Mouse (Mus musculus) thymus, postnatal 0 days (tissue): ENCODE data around the gene Ifnb1. TPM values are rescaled to one million over a fixed set of nuclear protein-coding genes. Genes with fewer than 3 reads are reported as not detected.
"Not testable (repeated sequence)": the region's sequence is repeated elsewhere in the genome, so short reads cannot be mapped to it uniquely, and the experiment has no call there.

ENCODE experiments used
- DNase-seq: peaks from one replicate; pipeline ENCODE4 v3.0.0-alpha.2; 2015; ENCODE audit warnings: low spot score
- polyA plus RNA-seq: library from polyadenylated mRNA; unstranded; fragments of >200 nt; fragmentation: Nextera tagmentation; extraction: Ambion mirVana; gene quantifications from 2 replicates; pipeline ENCODE4 v1.2.1, GENCODE M21; 2015

Ifnb1 gene
- not detected in 2 replicates for polyA plus RNA-seq

- DNase-seq: no peak
Measured at GRCm38 (mm10) chr4:88522674-88523073, at the start of gene Ifnb1. Gene Ifnb1, minus strand, starts transcription at chr4:88522774.

DNA sequence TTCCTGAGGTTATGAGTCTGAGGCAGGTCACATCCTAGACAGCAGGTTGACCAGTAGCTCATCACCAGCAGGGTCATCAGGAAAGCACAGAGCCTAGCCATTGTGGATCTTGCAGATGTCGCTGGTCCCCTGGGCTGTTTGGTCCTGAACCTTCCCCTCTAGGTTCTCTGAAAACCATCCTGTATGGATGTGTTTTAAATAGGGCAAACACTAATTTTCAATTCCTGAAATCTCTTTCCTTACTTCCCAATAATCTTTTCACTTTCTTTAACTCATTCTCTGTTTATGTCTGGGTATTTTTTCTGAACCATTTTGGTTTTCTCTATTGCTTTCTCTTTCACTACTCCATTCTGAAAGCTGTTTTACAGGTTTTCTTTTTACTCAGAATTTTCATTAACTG lies 49.1 kb upstream of the Ifnb1 start, which contains the start of gene Ifna14:
Gene Ifna14, minus strand, starts transcription at position 101 of the 400 bp plus-strand sequence.
- no peak for DNase-seq

GRCm38 (mm10) chr4:88561791-88562190 lies 39.2 kb upstream of the Ifnb1 start:
- DNase-seq: no peak

DNA sequence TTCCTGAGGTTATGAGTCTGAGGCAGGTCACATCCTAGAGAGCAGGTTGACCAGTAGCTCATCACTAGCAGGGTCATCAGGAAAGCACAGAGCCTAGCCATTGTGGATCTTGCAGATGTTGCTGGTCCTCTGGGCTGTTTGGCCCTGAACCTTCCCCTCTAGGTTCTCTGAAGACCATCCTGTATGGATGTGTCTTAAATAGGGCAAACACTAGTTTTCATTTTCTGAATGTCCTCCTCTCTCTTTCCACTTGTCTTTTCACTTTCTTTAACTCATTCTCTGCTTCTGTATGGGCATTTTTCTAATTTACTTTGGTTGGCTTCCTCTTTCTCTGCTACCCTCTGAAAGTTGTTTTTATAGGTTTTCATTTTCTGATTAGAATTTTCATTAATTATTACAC lies 35.6 kb upstream of the Ifnb1 start, which contains the start of gene Ifna15:
Gene Ifna15, minus strand, starts transcription at position 101 of the 400 bp plus-strand sequence.
- not testable (repeated sequence) for DNase-seq

DNA sequence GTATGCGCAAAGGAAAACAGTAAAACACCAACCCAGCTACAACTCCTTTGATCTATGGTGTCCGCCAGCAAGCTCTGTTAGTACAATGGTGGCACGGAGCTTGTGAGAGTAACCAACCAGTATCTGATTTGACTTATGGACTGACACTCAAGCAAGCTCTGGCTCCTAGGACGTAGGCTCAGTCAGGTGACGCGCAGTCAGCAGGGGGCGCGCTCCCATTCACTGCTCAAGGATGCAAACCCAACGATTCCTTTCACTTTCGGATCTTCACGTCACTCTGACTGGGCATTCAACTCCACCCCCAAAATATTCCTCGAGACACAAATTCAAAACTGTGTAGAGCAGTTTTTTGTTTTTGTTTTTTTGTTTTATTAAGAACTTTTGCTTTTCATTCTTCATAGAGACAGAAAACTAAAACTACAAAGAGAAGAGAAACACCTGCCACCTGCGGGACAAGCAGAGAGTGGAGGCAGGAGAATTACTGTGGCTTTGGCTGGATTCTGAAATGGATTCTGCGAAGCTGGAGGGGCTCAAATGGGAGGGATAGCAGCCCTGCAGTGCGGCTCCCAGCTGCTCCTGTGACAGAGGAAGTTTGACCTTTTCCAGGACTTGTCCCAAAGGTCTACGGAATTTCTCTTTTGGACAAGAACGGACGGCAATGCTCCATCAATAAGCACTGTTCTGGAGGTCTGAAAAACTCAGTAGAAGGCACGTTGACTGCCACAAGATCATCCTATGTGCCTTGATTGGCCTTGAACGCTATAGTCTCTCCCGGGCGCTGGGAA lies 27.8 kb upstream of the Ifnb1 start:
- peak; percentile 87 for DNase-seq

GRCm38 (mm10) chr4:88547986-88548385 lies 25.4 kb upstream of the Ifnb1 start:
- no peak for DNase-seq

- peak; percentile 72 for DNase-seq
Measured at GRCm38 (mm10) chr4:88543649-88544234, 21.2 kb upstream of the Ifnb1 start.

DNA sequence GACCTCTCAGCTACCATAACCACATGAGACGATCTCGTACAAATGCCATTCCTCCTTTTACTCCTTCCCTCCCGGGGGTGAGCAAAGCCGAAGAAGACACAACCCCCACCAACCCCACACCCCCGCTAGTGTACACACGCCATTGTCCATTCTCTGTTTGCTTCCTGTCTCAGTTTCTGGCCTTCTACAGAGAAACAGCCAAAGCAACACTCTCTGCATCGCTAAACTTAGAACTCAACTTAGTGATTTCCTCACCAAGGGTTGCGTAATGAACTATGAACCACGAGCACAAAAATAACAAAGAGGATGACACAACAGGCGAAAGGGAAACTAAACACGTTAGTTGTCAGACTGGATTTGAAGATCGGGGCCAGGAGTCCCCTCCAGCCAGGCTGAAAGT lies 14.8 kb upstream of the Ifnb1 start:
- DNase-seq: no peak

DNA sequence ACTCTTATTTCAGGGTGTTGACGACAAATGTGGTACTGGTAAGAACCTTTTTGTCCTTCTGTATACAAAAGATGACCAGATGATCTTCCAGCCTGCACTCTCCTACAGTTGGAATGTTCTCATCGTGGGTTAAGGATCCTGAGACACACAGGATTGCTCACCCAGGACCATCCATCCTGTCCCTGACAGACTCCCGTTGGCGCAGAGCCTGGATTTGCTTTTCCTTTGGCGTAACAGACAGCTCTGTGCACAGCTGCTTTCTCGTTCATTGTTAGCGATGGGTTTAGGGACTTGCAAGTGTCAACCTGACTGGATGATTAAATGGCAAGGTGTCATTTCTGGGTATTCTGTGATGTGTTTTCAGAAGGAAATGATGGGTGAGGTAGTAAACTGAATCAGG lies 14.1 kb upstream of the Ifnb1 start:
- DNase-seq: no peak

- DNase-seq: no peak
Measured at GRCm38 (mm10) chr4:88535742-88536141, 13.2 kb upstream of the Ifnb1 start.

DNA sequence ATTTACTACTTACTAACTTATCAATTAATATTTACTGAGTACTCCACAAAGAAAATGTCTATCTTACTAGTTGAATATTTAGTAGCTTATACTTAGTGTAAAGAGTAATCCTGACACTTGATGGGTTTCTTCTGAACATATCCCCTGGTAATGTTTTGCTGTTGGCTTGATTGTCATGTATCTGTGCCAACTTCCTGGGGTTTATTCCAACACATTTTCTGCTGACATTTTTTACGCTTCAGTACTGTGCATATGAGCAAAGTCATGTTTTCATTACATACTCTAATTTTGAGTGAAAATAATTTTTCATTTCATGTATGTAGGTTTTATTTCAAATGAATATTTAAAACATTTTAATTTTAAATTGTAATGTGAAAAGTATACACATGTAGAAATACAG lies 12.3 kb upstream of the Ifnb1 start:
- DNase-seq: no peak

DNA sequence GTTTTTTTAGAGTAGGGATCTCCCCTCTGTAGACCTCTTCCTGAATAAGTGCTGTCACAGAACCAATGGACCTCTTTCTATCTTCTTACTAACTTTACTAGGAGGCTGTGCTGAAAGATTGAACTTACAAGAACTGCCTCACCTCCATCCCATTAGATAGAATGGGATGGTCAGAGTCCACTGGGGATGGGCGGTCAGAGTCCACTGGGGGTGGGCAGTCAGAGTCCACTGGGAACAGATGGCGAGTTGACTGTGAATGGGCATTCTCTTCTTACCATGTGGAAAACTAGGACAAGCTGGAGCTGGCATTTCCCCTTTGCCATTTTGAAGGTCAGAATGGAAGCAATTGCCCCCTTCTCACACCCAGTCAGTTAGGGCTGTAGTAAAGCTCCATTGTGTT lies 10.9 kb upstream of the Ifnb1 start:
- no peak for DNase-seq

DNA sequence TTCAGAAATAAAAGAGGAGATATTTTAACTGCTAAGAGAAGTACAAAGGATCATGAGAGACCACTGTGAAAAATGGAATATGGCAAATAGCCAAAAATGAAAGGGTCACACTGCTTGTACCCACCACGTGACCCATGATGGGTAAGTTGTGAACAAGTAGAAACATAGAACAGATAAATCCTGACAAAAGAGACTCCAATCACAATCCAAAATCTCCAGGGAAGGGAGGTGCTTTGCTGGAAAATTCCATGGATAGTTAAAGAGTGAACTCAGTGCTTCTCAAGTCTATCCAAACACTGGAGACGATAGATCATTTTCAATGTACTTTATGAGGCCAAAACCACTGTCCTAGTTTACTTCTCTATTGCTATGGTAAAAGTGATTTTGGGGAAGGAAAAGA lies 8.3 kb upstream of the Ifnb1 start:
- no peak for DNase-seq

DNA sequence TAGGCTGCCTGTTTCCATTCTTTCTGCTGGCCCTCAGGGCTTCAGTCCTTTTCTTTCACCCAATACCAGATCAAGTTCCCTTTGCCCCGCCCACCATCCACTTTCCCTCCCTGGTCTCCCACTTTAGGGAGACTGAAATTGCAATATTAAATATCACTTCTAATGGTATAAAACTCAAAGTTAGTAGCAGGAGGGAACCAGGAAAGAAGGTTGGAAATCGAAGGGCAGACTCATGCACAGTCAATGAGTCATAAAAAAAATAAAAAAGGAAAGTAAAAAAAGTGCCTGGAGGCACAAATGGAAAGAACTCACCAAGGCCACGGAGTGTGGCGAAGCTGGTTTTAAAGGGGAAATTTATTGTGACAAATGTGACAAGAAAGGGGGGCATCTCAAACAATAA lies 7.7 kb upstream of the Ifnb1 start:
- DNase-seq: no peak

DNA sequence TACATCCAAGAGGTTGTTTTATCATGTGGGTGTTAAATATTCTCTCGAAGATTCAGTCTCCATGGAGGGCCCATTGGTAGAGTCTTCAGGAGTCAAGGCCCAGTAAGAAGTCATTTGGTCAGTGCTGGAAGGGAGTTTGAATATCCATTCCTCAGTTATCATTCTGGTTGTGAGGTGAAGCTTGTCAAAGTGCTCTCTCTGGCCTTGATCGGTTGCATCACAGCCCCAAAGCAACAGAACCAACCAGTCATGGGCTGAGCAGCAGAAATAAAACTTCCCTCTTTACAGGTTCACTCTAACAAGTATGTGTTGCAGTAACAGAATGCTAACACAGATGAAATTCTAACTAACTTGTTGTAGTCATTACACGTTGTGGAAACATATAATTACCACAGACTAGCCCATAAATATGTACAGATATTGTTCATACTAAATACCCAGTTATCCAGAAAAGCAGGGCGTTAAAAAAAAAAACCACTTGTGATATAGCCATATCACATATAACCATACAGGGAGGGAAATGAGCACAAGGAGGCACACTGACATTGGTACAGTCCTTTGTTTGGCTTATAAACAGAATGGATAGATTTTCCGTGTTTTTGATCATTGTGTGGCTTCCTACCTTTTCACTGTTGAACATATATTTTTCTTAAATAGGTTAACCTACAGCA lies 3.9 kb upstream of the Ifnb1 start:
- no peak for DNase-seq

GRCm38 (mm10) chr4:88525393-88525792 lies 2.8 kb upstream of the Ifnb1 start:
- no peak for DNase-seq

DNA sequence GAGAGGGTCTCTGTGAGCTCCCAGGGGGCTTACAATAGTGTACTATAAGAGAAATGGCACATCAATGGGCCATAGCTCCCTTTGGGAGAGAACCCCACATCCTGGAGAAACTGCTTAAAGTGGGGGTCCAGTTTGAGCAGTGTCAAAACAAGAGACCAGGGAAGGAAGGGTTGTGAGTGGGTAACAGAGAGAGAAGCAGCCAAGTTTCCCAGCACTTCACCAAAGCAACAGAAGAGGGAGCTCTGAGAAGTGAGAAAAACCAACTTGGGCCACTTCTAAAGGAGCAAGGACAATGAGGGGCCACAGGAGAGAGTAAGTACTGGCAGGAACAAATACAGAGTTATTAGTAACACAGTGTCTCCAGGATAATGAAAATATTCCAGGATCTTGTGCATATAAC lies 667 bp upstream of the Ifnb1 start:
- no peak for DNase-seq

GRCm38 (mm10) chr4:88517957-88518356 lies 4.6 kb downstream of the Ifnb1 start:
- no peak for DNase-seq

DNA sequence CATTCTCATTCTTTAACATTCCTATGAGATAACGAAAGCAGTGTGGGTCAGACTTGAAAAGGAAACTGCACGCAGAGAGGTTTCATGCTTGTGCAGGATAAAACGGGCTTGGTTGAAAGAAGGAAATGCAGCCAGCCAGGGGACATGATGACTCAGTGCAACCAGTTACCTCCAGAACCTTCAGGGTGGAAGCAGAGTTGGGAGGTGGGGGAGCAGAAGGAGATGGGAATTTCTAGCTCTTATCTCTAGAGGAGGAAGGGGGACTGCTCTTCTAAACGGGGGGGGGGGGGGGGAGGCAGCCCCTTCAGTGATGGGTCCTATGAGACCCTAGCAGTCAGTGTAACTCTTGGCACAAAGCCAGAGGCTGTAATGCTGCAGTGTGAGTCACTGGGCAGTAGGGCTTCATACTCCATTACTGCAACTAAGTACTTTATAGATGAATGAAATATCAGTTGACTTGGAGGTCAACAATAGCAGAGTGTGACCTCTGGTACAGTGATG lies 6.8 kb downstream of the Ifnb1 start:
- no peak for DNase-seq

- no peak for DNase-seq
Measured at GRCm38 (mm10) chr4:88515250-88515649, 7.3 kb downstream of the Ifnb1 start.

GRCm38 (mm10) chr4:88514403-88514802 lies 8.2 kb downstream of the Ifnb1 start:
- peak; percentile 51 for DNase-seq

GRCm38 (mm10) chr4:88513743-88514142 lies 8.8 kb downstream of the Ifnb1 start:
- DNase-seq: no peak
